Mouse (Mus musculus): ENCODE measurements around the gene Arhgap6. TPM values are rescaled to one million over a fixed set of nuclear protein-coding genes. Genes with fewer than 3 reads are reported as not detected.

Arhgap6 gene
- polyA plus RNA-seq (2014; fragmentation: Nextera tagmentation; extraction: Ambion mirVana): 1.2 and 1.8 TPM in 2 replicates

GRCm38 (mm10) chrX:168794974-168795858 lies at the start of gene Arhgap6:
Arhgap6 (plus strand) TSS chrX:168795099.
- 24% methylated on average over 42 of the region's 48 CpGs for WGBS
- no peak within 1 kb of the TSS for H3K27ac ChIP-seq (replicated peaks; ENCODE audit: low read depth, low read length)
- H3K9me3 ChIP-seq (replicated peaks; ENCODE audit: control insufficient read depth, low read length): no peaks in the 10 kb centered on the region
- no peaks in the 10 kb centered on the region for H3K36me3 ChIP-seq (replicated peaks; ENCODE audit: control insufficient read depth, insufficient read depth, low read depth, low read length)
- H3K4me1 ChIP-seq (ENCODE audit: control insufficient read depth, insufficient read depth, low read length): no peaks in the 10 kb centered on the region
- ATAC-seq (replicated peaks; ENCODE audit: insufficient number of reproducible peaks, low FRiP score, low TSS enrichment, low read depth) (peak; percentile 61), DNase-seq (ENCODE audit: low spot score) (peak; percentile 35)
- peaks cover 6% of the 10 kb centered on the region; the same call in 1 of the 2 replicates for H3K27me3 ChIP-seq (ENCODE audit: control insufficient read depth, insufficient read depth, low read length)
- 0 out of 2 replicates have a peak within 1 kb of the TSS, but pooled peaks have one; percentile 18 for H3K9ac ChIP-seq (replicated peaks; ENCODE audit: low read length)
- H3K4me2 ChIP-seq (ENCODE audit: low read depth, low read length): peak within 1 kb of the TSS; percentile 78
- peak within 1 kb of the TSS; percentile 39 for H3K4me3 ChIP-seq (ENCODE audit: low read depth, low read length)

GRCm38 (mm10) chrX:168747011-168747410 lies 47.9 kb upstream of the Arhgap6 start:
- Histone ChIP-seq H3K9me3 (replicated peaks; ENCODE audit: control insufficient read depth, low read length) (no peaks in the 10 kb centered on the region), H3K4me1 (ENCODE audit: control insufficient read depth, insufficient read depth, low read length) (no peaks in the 10 kb centered on the region), H3K9ac (replicated peaks; ENCODE audit: low read length) (no peak overlapping the region), H3K27me3 (ENCODE audit: control insufficient read depth, insufficient read depth, low read length) (no peaks in the 10 kb centered on the region), H3K27ac (replicated peaks; ENCODE audit: low read depth, low read length) (no peak overlapping the region), H3K36me3 (replicated peaks; ENCODE audit: control insufficient read depth, insufficient read depth, low read depth, low read length) (no peaks in the 10 kb centered on the region), H3K4me2 (ENCODE audit: low read depth, low read length) (no peak overlapping the region), H3K4me3 (ENCODE audit: low read depth, low read length) (no peak overlapping the region)
- 52% methylated on average over 2 of the region's 2 CpGs for WGBS
- ATAC-seq (replicated peaks; ENCODE audit: insufficient number of reproducible peaks, low FRiP score, low TSS enrichment, low read depth): no peak
- no peak for DNase-seq (ENCODE audit: low spot score)

DNA sequence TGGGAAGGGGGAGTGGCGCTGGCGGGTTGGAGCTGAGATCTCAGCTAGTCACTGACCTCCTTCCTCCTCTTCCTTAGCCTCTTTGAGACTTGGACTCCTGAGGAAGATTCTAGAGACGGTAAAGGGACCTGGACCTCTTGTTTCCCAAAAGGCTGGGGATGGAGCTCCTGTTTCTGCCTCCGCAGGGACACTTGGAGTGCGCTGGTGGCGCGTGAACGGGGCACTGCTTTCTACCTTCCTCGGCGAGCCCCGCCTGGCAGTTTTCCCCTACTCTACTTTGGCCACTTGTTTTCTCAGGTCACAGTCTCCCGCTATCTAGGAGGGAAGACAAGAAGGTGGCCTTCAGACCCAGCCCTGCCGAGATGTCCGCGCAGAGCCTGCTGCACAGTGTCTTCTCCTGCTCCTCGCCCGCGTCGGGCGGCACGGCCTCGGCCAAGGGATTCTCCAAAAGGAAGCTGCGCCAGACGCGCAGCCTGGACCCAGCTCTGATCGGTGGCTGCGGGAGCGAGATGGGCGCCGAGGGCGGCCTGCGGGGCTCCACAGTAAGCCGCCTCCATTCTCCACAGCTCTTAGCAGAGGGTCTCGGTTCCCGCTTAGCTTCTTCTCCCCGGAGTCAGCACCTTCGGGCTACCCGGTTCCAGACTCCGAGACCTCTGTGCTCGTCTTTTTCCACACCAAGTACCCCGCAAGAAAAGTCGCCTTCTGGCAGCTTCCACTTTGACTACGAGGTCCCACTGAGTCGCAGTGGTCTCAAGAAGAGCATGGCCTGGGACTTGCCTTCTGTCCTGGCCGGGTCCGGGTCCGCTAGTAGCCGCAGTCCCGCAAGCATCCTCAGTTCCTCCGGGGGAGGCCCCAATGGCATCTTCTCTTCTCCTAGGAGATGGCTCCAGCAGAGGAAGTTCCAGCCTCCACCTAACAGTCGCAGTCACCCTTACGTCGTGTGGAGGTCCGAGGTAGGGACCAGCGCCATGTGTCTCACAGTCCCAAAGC lies 1.3 kb downstream of the Arhgap6 start:
- Histone ChIP-seq H3K9ac (replicated peaks; ENCODE audit: low read length) (peak overlapping the region; percentile 34; the same call in 1 of the 2 replicates), H3K27ac (replicated peaks; ENCODE audit: low read depth, low read length) (no peak overlapping the region), H3K27me3 (ENCODE audit: control insufficient read depth, insufficient read depth, low read length) (peaks cover 6% of the 10 kb centered on the region; the same call in 1 of the 2 replicates), H3K4me2 (ENCODE audit: low read depth, low read length) (peak overlapping the region; percentile 78), H3K9me3 (replicated peaks; ENCODE audit: control insufficient read depth, low read length) (no peaks in the 10 kb centered on the region), H3K4me3 (ENCODE audit: low read depth, low read length) (peak overlapping the region; percentile 39), H3K36me3 (replicated peaks; ENCODE audit: control insufficient read depth, insufficient read depth, low read depth, low read length) (no peaks in the 10 kb centered on the region), H3K4me1 (ENCODE audit: control insufficient read depth, insufficient read depth, low read length) (no peaks in the 10 kb centered on the region)
- DNase-seq (ENCODE audit: low spot score) (peak; percentile 26), ATAC-seq (replicated peaks; ENCODE audit: insufficient number of reproducible peaks, low FRiP score, low TSS enrichment, low read depth) (no peak)
- 23% methylated on average over 51 of the region's 55 CpGs for WGBS

DNA sequence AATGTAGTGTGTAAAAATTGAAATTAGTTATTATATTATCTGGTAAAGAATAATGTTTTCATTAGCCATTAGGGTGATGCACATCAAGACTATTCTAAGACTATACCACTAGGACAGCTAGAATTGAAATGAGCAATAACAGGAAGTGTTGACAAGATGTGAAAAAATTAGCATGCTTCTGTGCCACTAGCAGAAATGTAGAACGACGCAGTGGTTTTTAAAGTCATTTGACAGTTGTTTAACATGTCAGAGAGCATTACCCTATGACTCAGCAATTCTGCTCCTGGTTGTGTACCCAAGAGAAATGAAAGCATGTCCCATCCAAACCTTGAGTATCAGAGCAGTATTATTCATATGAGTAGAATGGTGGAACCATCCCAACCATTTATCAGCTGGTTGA lies 9.8 kb downstream of the Arhgap6 start:
- Histone ChIP-seq H3K27ac (replicated peaks; ENCODE audit: low read depth, low read length) (no peak overlapping the region), H3K27me3 (ENCODE audit: control insufficient read depth, insufficient read depth, low read length) (no peaks in the 10 kb centered on the region), H3K4me1 (ENCODE audit: control insufficient read depth, insufficient read depth, low read length) (no peaks in the 10 kb centered on the region), H3K9ac (replicated peaks; ENCODE audit: low read length) (no peak overlapping the region), H3K9me3 (replicated peaks; ENCODE audit: control insufficient read depth, low read length) (no peaks in the 10 kb centered on the region), H3K4me2 (ENCODE audit: low read depth, low read length) (no peak overlapping the region), H3K36me3 (replicated peaks; ENCODE audit: control insufficient read depth, insufficient read depth, low read depth, low read length) (no peaks in the 10 kb centered on the region), H3K4me3 (ENCODE audit: low read depth, low read length) (no peak overlapping the region)
- DNase-seq (ENCODE audit: low spot score) (no peak), ATAC-seq (replicated peaks; ENCODE audit: insufficient number of reproducible peaks, low FRiP score, low TSS enrichment, low read depth) (no peak)
- 92% methylated on average over 2 of the region's 2 CpGs for WGBS

DNA sequence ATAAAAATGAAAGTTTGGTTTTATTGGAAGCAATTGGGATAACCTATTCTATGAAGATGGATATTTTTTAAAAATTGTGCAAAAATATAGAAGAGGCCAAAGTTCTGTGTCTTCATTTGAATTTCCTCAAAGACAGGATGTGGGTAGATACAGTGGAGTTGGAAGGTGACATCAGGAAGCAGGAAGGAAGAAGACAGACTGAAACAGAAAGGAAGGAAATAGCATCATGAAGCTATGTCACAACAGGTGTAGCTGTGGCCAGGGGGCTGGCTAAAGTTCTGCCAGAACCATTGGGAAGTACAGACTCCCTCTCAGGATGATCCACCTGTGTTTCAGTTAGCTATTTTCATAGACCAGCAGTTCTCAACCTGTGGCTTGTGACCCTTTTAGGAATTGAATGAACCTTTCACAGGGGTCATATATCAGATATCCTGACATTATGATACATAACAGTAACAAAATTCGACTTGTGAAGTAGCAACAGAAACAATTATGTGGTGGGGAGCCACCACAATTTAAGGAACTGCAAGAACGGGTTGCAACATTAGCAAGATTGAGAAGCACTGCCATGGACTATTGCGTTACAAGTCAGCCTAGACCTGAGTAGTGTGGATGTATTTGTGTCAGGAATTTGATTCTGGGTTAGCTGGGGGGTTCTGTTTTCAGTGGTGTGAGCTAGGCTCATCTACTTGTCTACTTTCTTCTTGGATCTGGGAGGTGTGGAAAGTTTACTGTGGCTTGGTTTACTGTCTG lies 15.8 kb downstream of the Arhgap6 start:
- no peaks in the 10 kb centered on the region for H3K4me1 ChIP-seq (ENCODE audit: control insufficient read depth, insufficient read depth, low read length)
- no peak overlapping the region for H3K4me3 ChIP-seq (ENCODE audit: low read depth, low read length)
- DNase-seq (ENCODE audit: low spot score) (no peak), ATAC-seq (replicated peaks; ENCODE audit: insufficient number of reproducible peaks, low FRiP score, low TSS enrichment, low read depth) (no peak)
- no peaks in the 10 kb centered on the region for H3K9me3 ChIP-seq (replicated peaks; ENCODE audit: control insufficient read depth, low read length)
- WGBS: 59% methylated on average over 3 of the region's 3 CpGs
- no peaks in the 10 kb centered on the region for H3K27me3 ChIP-seq (ENCODE audit: control insufficient read depth, insufficient read depth, low read length)
- H3K9ac ChIP-seq (replicated peaks; ENCODE audit: low read length): no peak overlapping the region
- H3K36me3 ChIP-seq (replicated peaks; ENCODE audit: control insufficient read depth, insufficient read depth, low read depth, low read length): no peaks in the 10 kb centered on the region
- H3K27ac ChIP-seq (replicated peaks; ENCODE audit: low read depth, low read length): no peak overlapping the region
- H3K4me2 ChIP-seq (ENCODE audit: low read depth, low read length): no peak overlapping the region

DNA sequence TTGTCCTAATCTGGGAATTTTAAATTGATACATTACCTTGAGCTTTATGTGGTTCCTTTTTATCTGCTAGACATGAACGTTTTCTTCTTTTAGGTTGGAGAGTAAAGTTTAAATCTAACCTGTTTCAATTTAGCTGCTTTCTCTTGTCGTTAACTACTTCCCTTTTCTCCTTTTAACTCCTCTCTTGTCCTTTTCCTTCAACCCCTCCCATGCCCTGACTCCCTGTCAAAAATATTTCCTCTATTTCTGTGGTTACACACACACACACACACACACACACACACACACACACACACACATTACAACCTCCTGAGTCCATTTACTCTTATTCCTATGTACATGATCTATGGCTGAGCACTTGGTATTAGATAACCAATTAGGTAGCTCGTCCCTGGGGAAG lies 24.0 kb downstream of the Arhgap6 start:
- H3K4me1 ChIP-seq (ENCODE audit: control insufficient read depth, insufficient read depth, low read length): no peaks in the 10 kb centered on the region
- H3K27ac ChIP-seq (replicated peaks; ENCODE audit: low read depth, low read length): no peak overlapping the region
- ATAC-seq (replicated peaks; ENCODE audit: insufficient number of reproducible peaks, low FRiP score, low TSS enrichment, low read depth) (no peak), DNase-seq (ENCODE audit: low spot score) (no peak)
- WGBS: 72% methylated on average over 3 of the region's 3 CpGs
- no peaks in the 10 kb centered on the region for H3K27me3 ChIP-seq (ENCODE audit: control insufficient read depth, insufficient read depth, low read length)
- no peak overlapping the region for H3K9ac ChIP-seq (replicated peaks; ENCODE audit: low read length)
- no peak overlapping the region for H3K4me2 ChIP-seq (ENCODE audit: low read depth, low read length)
- H3K36me3 ChIP-seq (replicated peaks; ENCODE audit: control insufficient read depth, insufficient read depth, low read depth, low read length): no peaks in the 10 kb centered on the region
- no peak overlapping the region for H3K4me3 ChIP-seq (ENCODE audit: low read depth, low read length)
- H3K9me3 ChIP-seq (replicated peaks; ENCODE audit: control insufficient read depth, low read length): no peaks in the 10 kb centered on the region

GRCm38 (mm10) chrX:168824166-168824565 lies 29.3 kb downstream of the Arhgap6 start:
- H3K4me1 ChIP-seq (ENCODE audit: control insufficient read depth, insufficient read depth, low read length): no peaks in the 10 kb centered on the region
- no peak overlapping the region for H3K4me3 ChIP-seq (ENCODE audit: low read depth, low read length)
- WGBS: 77% methylated on average over 2 of the region's 2 CpGs
- no peak overlapping the region for H3K9ac ChIP-seq (replicated peaks; ENCODE audit: low read length)
- H3K36me3 ChIP-seq (replicated peaks; ENCODE audit: control insufficient read depth, insufficient read depth, low read depth, low read length): no peaks in the 10 kb centered on the region
- DNase-seq (ENCODE audit: low spot score): no peak
- no peaks in the 10 kb centered on the region for H3K27me3 ChIP-seq (ENCODE audit: control insufficient read depth, insufficient read depth, low read length)
- ATAC-seq (replicated peaks; ENCODE audit: insufficient number of reproducible peaks, low FRiP score, low TSS enrichment, low read depth): no peak
- H3K9me3 ChIP-seq (replicated peaks; ENCODE audit: control insufficient read depth, low read length): no peaks in the 10 kb centered on the region
- H3K4me2 ChIP-seq (ENCODE audit: low read depth, low read length): no peak overlapping the region
- no peak overlapping the region for H3K27ac ChIP-seq (replicated peaks; ENCODE audit: low read depth, low read length)

Data from embryonic facial prominence, embryonic 11.5 days (tissue).